Mouse (Mus musculus): ENCODE results near the gene Depp1. TPM values are rescaled to one million over a fixed set of nuclear protein-coding genes. Genes with fewer than 3 reads are reported as not detected.
A peak's percentile ranks its signal among the peaks of the same experiment; 100 is the strongest.

Depp1 gene
- polyA plus RNA-seq, 1 experiment from 2014 or later = 11.0 TPM

DNA sequence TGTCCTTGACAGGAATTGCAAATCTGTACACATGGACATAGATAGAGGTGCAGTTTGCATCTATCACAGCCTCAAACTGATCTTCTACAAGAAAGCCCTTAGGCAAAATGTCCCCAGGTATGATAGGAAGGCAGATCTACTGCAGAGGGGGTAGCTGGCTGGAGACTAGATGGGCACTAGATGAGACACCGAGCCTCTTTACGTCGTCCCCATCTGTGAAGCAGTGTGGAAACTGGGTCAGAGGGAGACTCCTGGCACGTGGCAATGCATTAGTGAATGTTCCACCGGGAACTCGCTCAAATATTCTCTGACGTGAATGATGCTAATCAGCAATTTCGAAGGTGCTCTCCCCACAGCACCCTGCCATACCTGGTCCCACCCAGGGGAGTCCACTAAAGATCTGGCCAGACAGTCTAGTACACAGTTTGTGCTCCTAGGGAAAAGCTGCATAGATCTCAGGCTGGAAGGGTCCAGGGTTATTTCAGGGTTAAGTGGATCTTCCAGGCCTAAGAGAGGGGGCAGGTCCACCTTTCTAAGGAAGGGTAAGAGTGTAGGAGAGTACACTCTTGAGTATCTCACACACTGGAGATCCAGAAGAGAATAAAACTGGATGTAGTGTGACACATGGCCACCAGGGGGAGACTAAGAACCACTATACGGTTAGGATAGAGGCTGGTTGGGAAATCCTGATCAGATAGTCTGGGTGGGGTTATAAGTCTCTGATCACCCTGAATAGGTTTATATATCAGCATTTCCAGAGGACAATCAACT, 3.5 kb downstream of the Depp1 start:
- Histone ChIP-seq H3K4me1 (replicated peaks) (peaks cover 10% of the 10 kb centered on the region), H3K4me3 (no peak overlapping the region), H3K9me3 (no peaks in the 10 kb centered on the region), H3K27ac (replicated peaks) (no peak overlapping the region), H3K27me3 (no peaks in the 10 kb centered on the region), H3K4me2 (no peak overlapping the region), H3K36me3 (no peaks in the 10 kb centered on the region), H3K9ac (no peak overlapping the region)
- ATAC-seq (ENCODE audit: low read depth) = peak; percentile 83
- 60% methylated on average over 9 of the region's 9 CpGs for WGBS

DNA sequence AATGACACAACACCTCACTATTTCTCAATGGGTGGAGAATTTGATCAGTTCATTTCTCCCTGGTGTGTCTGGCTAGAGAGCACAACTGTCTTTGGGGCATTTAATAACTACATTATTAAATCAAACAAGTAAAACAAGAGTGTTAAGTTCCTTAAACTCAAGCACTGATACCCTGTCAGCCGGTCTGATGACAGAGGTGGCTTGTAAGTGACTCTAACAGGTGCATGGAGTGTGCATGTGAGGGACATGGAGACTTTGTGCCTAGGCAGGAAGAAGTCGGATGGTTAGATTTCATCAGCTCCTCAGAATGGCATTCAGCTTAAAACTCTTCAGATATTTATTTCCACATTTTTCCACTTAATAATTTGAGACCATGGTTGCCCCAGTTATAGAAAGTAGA, 13.0 kb downstream of the Depp1 start:
- Histone ChIP-seq H3K4me3 (no peak overlapping the region), H3K27ac (replicated peaks) (no peak overlapping the region), H3K9ac (no peak overlapping the region), H3K4me2 (no peak overlapping the region), H3K4me1 (replicated peaks) (peaks cover 27% of the 10 kb centered on the region), H3K36me3 (no peaks in the 10 kb centered on the region), H3K9me3 (no peaks in the 10 kb centered on the region), H3K27me3 (no peaks in the 10 kb centered on the region)
- ATAC-seq (ENCODE audit: low read depth) = no peak
- WGBS = 89% methylated on average over 2 of the region's 2 CpGs

DNA sequence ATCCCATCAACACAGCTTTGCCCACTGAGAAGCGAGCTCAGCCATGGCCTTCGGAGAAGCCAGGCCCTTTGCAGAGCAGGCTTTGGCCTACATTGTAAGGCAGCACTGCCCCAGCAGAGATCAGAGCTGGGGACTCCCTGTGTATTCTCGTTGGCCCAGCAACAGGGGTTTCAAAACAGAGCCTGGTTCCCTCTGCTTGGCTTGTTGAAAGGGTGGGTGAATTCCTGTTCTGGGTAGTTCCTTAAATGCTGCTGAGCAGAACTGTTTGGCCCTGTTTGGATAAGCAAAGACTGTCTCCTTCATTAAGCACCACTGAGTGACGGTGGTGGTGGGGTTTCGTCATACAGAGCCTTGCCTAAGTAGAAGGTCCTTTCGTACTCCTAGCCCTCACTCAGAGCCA, 13.6 kb downstream of the Depp1 start:
- Histone ChIP-seq H3K4me3 (no peak overlapping the region), H3K27me3 (no peaks in the 10 kb centered on the region), H3K9ac (no peak overlapping the region), H3K4me1 (replicated peaks) (peaks cover 29% of the 10 kb centered on the region), H3K4me2 (no peak overlapping the region), H3K27ac (replicated peaks) (no peak overlapping the region), H3K36me3 (no peaks in the 10 kb centered on the region), H3K9me3 (no peaks in the 10 kb centered on the region)
- WGBS = 80% methylated on average over 6 of the region's 6 CpGs
- no peak for ATAC-seq (ENCODE audit: low read depth)

DNA sequence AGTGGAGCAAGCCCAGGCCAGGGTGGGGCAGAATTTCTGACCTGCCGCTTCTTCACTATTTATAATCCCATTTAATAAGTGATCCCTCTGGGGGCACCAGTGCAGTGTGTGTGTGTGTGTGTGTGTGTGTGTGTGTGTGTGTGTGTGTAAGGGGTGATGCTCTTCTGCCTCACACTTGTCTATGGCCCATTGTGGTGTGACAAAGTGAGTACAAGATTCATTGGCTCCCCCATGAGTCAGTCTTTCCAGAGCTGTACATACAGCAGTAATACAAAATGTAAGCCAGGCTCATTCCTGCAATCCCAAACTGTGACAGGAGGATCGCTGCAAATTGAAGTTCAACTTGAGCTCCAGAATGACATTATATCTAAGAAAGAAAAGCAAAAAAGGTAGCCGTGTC, 14.4 kb downstream of the Depp1 start:
- Histone ChIP-seq H3K36me3 (no peaks in the 10 kb centered on the region), H3K9ac (no peak overlapping the region), H3K27me3 (no peaks in the 10 kb centered on the region), H3K4me1 (replicated peaks) (peaks cover 36% of the 10 kb centered on the region), H3K9me3 (no peaks in the 10 kb centered on the region), H3K4me3 (no peak overlapping the region), H3K27ac (replicated peaks) (no peak overlapping the region), H3K4me2 (no peak overlapping the region)
- no peak for ATAC-seq (ENCODE audit: low read depth)
- WGBS = 79% methylated on average over 3 of the region's 3 CpGs

DNA sequence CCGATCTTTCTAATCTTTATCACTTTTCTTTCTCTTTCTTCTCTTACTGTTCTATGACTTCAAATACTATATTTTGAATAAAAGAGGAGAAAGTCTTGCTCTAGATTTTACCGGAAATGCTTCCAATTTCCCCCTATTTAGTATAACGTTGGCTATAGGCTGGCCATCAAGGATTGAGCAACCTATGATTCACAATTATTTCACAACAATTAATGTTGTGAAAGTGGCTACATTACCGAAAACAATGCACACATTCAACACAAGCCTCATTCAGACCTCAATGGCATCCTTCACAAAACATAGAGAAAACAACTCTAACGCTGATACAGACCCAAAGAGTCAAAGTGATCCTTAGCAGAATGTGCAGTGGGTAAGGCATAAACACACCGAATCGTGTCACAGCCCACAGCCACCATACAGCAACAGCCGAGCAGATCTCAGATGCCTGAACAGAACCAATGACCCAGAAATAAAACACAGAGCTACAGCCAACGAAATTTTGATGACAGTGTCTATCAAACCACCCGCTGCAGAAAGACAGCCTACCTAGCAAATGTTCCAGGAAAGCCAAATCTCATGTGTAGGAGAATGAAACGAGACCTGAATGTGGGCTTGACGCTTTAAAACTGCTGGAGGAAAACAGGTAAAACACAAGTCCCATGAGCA, 15.8 kb downstream of the Depp1 start:
- WGBS = 67% methylated on average over 12 of the region's 12 CpGs
- Histone ChIP-seq H3K4me2 (no peak overlapping the region), H3K27me3 (0 out of 2 replicates have a peak, but pooled peaks cover 7% of the 10 kb centered on the region), H3K9ac (no peak overlapping the region), H3K9me3 (no peaks in the 10 kb centered on the region), H3K4me3 (no peak overlapping the region), H3K4me1 (replicated peaks) (peaks cover 50% of the 10 kb centered on the region), H3K36me3 (no peaks in the 10 kb centered on the region), H3K27ac (replicated peaks) (no peak overlapping the region)
- no peak for ATAC-seq (ENCODE audit: low read depth)

DNA sequence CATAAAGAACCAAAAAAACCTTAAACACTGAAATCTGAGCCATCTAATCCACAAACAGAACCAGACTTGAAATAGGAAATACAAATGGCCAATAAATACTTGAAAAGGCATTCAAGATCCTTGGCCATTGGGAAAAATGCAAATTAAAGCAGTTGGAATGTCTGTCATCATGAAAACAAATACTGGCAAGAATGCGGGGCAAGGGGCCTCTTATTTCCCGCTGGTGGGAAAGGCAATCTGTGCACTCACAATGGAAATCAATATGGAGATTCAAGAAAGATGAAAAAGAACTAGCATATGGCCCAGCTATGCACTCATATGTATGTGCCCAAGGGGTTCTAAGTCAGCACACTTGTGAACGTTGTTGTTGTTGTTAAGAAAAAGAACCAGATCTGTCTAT, 16.5 kb downstream of the Depp1 start:
- no peak for ATAC-seq (ENCODE audit: low read depth)
- WGBS = 25% methylated on average over 3 of the region's 3 CpGs
- peaks cover 57% of the 10 kb centered on the region for H3K4me1 ChIP-seq (replicated peaks)

DNA sequence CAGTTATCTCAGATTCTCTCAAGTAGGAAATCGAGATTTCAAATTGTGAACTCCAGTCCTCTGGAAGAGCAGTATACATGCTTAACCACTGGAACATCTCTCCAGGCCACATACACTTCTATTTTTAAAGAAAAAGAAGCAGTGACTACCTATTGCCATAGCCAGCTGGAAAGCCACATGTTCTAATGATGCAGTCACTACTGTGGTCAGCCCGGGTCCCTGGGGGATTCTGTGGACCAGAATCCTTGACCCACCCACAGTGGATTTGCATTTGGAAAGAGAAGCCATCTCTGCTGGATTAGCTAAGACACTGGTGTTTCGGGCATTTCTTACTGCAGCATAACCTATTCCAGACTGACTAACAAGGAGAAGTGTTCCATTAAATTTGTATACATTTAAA, 17.0 kb downstream of the Depp1 start:
- Histone ChIP-seq H3K4me2 (no peak overlapping the region), H3K9me3 (no peaks in the 10 kb centered on the region), H3K9ac (no peak overlapping the region), H3K27ac (replicated peaks) (no peak overlapping the region), H3K4me3 (no peak overlapping the region), H3K4me1 (replicated peaks) (peaks cover 62% of the 10 kb centered on the region), H3K27me3 (peaks cover 10% of the 10 kb centered on the region; the same call in 1 of the 2 replicates), H3K36me3 (no peaks in the 10 kb centered on the region)
- no peak for ATAC-seq (ENCODE audit: low read depth)
- WGBS = 60% methylated on average over 3 of the region's 3 CpGs

More for the DNA sequence above, 16.5 kb downstream of the Depp1 start:
- H3K9me3 ChIP-seq = no peaks in the 10 kb centered on the region
- no peak overlapping the region for H3K4me3 ChIP-seq
- H3K36me3 ChIP-seq = no peaks in the 10 kb centered on the region
- H3K9ac ChIP-seq = no peak overlapping the region
- no peak overlapping the region for H3K27ac ChIP-seq (replicated peaks)
- peaks cover 10% of the 10 kb centered on the region; the same call in 1 of the 2 replicates for H3K27me3 ChIP-seq
- H3K4me2 ChIP-seq = no peak overlapping the region

DNA sequence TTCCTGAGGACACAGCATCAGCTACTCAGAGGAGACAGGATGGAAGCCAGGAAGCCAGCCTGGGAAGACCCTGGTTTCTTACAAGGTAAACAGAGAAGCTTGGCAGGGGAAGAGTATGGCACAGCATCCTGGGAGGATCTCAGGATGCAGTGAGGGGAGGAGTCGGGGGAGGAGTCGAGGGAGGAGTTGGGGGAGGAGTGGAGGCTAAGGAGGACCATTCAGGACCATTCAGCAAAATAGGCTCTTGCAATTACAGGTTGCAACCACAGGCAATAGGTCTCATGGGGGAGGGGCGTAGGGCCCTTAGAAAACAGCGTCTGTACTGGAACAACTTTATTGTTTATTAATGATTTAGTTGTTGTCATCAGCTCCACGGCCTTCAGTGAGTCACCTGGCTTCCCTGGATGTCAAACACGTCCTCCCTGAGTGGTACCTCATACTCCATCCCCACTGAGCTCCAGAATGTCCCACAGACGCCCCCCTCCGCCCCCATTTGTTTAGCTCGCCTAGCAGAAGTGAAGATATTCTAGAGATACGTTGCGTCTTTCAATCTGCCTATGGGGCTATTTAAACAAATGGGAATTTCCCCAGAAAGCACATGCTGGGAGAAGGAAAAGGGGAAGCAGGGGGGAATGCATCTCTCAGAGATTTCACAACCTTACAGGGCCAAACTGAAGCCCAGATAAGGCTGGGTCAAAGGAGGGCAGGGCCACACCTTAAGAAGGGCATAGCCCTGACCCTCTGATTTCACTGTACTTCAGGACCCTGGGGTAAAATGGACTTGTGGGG, 18.5 kb downstream of the Depp1 start:
- Histone ChIP-seq H3K4me1 (replicated peaks) (peaks cover 73% of the 10 kb centered on the region), H3K9me3 (no peaks in the 10 kb centered on the region), H3K4me2 (no peak overlapping the region), H3K27ac (replicated peaks) (no peak overlapping the region), H3K9ac (no peak overlapping the region), H3K27me3 (peaks cover 10% of the 10 kb centered on the region; the same call in 1 of the 2 replicates), H3K4me3 (no peak overlapping the region), H3K36me3 (no peaks in the 10 kb centered on the region)
- WGBS = 37% methylated on average over 11 of the region's 11 CpGs
- ATAC-seq (ENCODE audit: low read depth) = no peak

DNA sequence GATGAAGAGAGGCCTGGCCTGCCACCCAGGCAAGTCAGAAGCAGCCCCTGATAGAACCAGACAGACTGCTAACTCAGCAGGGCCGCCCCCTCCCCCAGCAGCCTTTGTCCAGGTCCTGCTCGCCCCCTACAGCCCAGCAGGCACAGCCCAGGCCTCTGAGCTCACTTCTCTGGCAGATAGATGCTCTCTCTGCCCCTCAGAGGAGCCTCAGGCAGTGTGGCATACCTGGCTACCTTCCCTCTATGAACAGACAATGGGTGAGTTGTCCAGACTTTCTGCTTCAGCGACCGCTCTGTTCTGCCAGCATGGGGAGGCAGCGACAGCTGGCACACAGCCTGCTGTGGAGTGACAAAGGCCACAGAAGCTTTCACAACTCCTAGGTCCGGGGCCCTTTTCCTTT, 19.7 kb downstream of the Depp1 start:
- H3K27ac ChIP-seq (replicated peaks) = peak overlapping the region; percentile 81
- WGBS = 13% methylated on average over 6 of the region's 6 CpGs
- no peak for ATAC-seq (ENCODE audit: low read depth)
- no peaks in the 10 kb centered on the region for H3K36me3 ChIP-seq
- H3K9ac ChIP-seq = peak overlapping the region; percentile 69; the same call in 1 of the 2 replicates
- H3K4me2 ChIP-seq = peak overlapping the region; percentile 85
- H3K27me3 ChIP-seq = peaks cover 10% of the 10 kb centered on the region; the same call in 1 of the 2 replicates
- H3K9me3 ChIP-seq = no peaks in the 10 kb centered on the region
- H3K4me3 ChIP-seq = no peak overlapping the region
- peaks cover 78% of the 10 kb centered on the region for H3K4me1 ChIP-seq (replicated peaks)

DNA sequence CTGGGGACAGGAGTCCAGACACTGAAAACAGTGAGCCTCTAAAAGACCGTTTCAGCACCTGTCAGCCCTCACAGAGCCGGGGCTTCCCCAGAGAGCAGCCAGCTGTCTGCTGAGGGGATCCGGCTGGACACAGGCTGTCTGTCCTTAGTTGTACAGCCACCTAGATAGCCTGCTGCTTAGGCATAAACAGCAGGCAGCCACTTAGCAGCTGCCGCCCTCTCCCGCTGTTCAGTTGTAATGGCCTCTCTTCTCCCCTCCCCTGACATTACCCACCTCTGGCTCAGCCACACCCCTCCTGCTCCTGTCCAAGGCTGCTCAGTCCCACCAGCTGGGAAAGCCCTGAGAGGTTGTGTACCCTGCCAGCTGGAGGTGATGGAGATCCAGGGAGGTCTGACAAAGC, 20.6 kb downstream of the Depp1 start:
- Histone ChIP-seq H3K27me3 (peaks cover 10% of the 10 kb centered on the region; the same call in 1 of the 2 replicates), H3K36me3 (no peaks in the 10 kb centered on the region), H3K9ac (peak overlapping the region; percentile 69; the same call in 1 of the 2 replicates), H3K27ac (replicated peaks) (peak overlapping the region; percentile 81), H3K9me3 (no peaks in the 10 kb centered on the region), H3K4me1 (replicated peaks) (peaks cover 70% of the 10 kb centered on the region), H3K4me3 (no peak overlapping the region), H3K4me2 (peak overlapping the region; percentile 85)
- 6% methylated on average over 5 of the region's 5 CpGs for WGBS
- peak; percentile 19 for ATAC-seq (ENCODE audit: low read depth)

DNA sequence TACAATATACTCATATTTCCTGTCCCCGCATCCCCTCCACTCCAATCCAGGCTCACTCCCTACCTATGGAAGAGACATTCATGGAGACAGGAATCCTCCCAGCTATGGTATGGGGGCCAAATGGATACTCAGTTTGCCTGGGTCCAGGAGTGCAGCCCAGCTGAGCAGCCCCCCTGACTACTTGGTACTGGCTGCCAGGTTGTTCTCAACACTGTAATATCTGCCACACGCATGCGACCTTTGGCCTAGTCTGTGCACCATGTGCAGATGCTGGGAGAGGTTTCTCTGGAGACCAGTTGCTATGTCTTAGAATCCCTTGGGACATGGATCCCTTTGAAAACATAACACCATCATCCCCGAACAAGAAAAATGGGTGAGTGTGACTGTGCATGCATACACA, 21.4 kb downstream of the Depp1 start:
- no peak for ATAC-seq (ENCODE audit: low read depth)
- WGBS = 68% methylated on average over 4 of the region's 4 CpGs
- peaks cover 66% of the 10 kb centered on the region for H3K4me1 ChIP-seq (replicated peaks)
- no peak overlapping the region for H3K4me3 ChIP-seq
- peaks cover 10% of the 10 kb centered on the region; the same call in 1 of the 2 replicates for H3K27me3 ChIP-seq
- H3K9me3 ChIP-seq = no peaks in the 10 kb centered on the region
- H3K27ac ChIP-seq (replicated peaks) = peak overlapping the region; percentile 81
- 0 out of 2 replicates have a peak overlapping the region, but pooled peaks have one; percentile 69 for H3K9ac ChIP-seq
- H3K4me2 ChIP-seq = peak overlapping the region; percentile 85
- H3K36me3 ChIP-seq = no peaks in the 10 kb centered on the region

DNA sequence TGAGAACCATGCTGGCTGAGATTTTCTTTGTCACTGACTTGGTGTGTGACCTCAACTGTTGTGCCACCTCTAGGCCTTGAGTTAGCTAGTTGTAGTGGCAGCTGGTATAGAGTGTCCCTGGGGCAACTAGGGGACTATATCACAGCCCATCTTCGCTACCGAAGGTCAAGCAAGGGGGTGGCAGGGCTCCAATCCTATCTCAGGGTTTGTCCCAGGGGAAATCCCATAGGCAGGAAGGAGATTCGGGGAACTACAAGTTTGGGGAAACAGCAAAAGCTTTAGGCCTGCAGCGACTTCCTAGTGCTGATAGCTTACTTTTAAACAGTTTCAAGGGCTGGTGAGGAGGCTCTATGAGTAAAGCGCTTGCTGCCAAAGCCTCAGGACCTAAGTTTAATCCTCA, 21.9 kb downstream of the Depp1 start:
- whole genome bisulfite sequencing = 64% methylated on average over 5 of the region's 5 CpGs
- peak overlapping the region; percentile 53; the same call in 1 of the 2 replicates for H3K4me3 ChIP-seq
- 0 out of 2 replicates have a peak overlapping the region, but pooled peaks have one; percentile 18 for H3K27ac ChIP-seq (replicated peaks)

More for the DNA sequence above, 21.9 kb downstream of the Depp1 start:
- no peaks in the 10 kb centered on the region for H3K36me3 ChIP-seq
- ATAC-seq (ENCODE audit: low read depth) = no peak
- peaks cover 61% of the 10 kb centered on the region for H3K4me1 ChIP-seq (replicated peaks)
- H3K27me3 ChIP-seq = peaks cover 10% of the 10 kb centered on the region; the same call in 1 of the 2 replicates
- H3K9ac ChIP-seq = peak overlapping the region; percentile 69; the same call in 1 of the 2 replicates
- no peaks in the 10 kb centered on the region for H3K9me3 ChIP-seq
- peak overlapping the region; percentile 85 for H3K4me2 ChIP-seq
